Mouse (Mus musculus) left cerebral cortex, adult 2 months (tissue): ENCODE data around the gene Adss. TPM values are rescaled to one million over a fixed set of nuclear protein-coding genes. Genes with fewer than 3 reads are reported as not detected.

ENCODE experiments used
- DNase-seq, 2 experiments: peaks; one replicate each; pipeline ENCODE4 v3.0.0; 2021 to 2022; ENCODE audit warnings: low spot score in 2 of 2, mixed read lengths in 1 of 2; ENCODE audit errors: extremely low spot score in 1 of 2
- H3K27ac ChIP-seq: fragments of 200-600 bp; 2 replicates; pipeline ENCODE4 v1.8.1; 2022
- H3K4me3 ChIP-seq: fragments of 200-600 bp; 2 replicates; pipeline ENCODE4 v1.8.1; 2022
- CTCF ChIP-seq: fragments of 200-600 bp; IDR thresholded peaks from 2 replicates; pipeline ENCODE4 v1.8.1; 2022; ENCODE audit warnings: antibody characterized with exemption, mild to moderate bottlenecking, moderate library complexity
- intact Hi-C: fragments of 180-260 bp; cut with DNase I; formaldehyde crosslinking; loops from one replicate; pipeline ENCODE4 v1.15.1; 2025
- total RNA-seq, 2 experiments: library from RNA; stranded (reverse); gene quantifications; 2 replicates each; pipeline ENCODE4 v1.2.3; 2021

Adss gene
- total RNA-seq, 2 experiments from 2014 or later, result 67.1 to 71.4 TPM

DNA sequence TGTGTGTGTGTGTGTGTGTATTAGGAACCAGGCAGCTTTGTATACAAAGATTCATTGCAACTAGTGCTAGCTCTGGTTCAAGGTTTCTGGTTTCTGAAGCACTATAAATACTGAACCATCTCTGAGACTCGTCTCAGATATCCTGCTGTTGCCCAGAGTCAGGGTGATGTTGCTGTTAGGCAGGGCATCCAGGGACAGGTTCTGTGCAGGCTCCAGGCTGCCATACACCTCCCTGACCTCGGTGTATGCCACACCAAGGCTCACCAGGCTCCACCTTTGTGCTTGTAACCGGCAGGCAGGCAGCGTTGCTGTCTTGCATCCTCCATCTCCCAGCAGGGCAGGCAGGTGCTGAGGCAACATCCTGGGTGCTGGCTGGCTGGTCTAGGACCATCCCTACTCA lies 72.5 kb downstream of the Adss start:
- DNase-seq, result no peak
- TF ChIP-seq CTCF, result no peak
- intact Hi-C loops, result no loop called here
- no peak overlapping the region for H3K27ac ChIP-seq
- H3K4me3 ChIP-seq, result no peak overlapping the region

DNA sequence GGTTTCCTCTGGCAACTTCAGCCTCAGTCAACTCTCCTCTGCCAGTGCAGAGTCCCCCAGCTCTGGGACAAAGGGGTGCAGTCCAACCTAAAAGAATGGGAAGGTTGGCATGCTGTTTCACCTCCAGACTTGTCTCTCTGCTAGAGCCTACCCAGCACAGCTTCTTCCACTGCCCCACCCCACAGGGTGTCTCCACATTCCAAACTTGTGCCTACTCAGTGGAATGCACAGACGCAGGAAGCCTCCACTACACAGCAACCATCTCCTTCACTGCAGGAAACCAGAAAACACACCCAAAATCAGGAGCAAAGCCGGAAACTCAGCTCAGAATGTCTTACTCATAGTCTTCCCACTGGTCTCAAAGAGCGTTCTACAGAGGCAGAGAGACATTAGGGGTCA lies 77.3 kb downstream of the Adss start:
- intact Hi-C loops, result no loop called here
- no peak for TF ChIP-seq CTCF
- Histone ChIP-seq H3K4me3 (no peak overlapping the region), H3K27ac (no peak overlapping the region)
- no peak for DNase-seq

- Histone ChIP-seq H3K27ac (no peak overlapping the region), H3K4me3 (no peak overlapping the region)
- DNase-seq, result no peak
- no peak for TF ChIP-seq CTCF
- intact Hi-C loops, result no loop called here
These were observed 77.8 kb downstream of the Adss start for GRCm38 (mm10) chr1:177718340-177719028.

GRCm38 (mm10) chr1:177717057-177717835 lies 79.1 kb downstream of the Adss start:
- no peak for TF ChIP-seq CTCF
- Histone ChIP-seq H3K4me3 (no peak overlapping the region), H3K27ac (no peak overlapping the region)
- intact Hi-C loops, result no loop called here
- no peak for DNase-seq

DNA sequence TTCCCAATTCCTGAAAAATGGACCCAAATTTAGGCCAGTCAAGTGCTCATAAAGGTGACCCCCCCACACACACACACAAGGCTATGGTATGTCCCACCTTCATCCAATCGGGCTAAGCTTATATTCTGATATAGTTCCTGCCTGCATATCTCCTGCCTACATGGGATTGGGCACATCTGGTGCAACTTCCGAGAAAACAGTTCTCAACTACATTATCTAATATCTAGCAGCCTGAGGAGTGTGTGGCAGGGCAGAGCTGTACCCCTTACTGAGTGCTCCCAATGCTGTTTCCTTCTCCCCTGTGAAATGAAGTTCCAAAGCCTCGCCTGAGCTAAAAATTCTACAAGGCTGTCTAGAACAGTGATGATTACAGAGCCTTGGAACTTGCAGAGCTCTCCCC lies 79.9 kb downstream of the Adss start:
- intact Hi-C loops, result no loop called here
- Histone ChIP-seq H3K27ac (no peak overlapping the region), H3K4me3 (no peak overlapping the region)
- no peak for TF ChIP-seq CTCF
- DNase-seq, result no peak

DNA sequence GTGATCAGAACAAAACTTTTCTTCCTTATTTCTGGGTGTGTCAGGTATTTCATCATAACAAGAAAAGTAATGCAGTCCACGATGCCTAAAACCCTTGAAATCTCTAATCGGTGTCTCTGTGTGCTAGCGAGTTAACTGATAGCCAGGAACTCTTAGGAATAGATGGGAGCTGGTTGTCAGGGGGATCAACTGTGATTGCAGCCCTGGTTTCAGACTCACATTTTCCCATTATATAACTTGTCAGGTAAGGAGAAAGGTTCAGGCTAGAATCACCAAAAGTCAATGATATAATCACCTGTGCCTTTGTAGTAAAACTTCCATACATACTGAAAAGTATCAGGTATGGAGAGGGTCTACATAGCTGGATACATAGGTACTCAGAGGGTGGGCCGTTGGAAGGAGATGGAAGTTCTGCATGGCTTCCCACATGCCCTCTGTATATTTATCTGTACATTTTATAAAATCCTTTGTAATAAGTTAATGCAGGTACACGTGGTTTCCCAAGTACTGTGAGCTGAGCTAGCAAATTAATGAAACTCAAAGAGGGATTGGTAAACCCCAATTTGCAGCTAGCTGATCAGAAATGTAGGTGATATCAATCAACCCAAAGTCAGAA lies 81.8 kb downstream of the Adss start:
- no peak overlapping the region for H3K4me3 ChIP-seq
- DNase-seq, result no peak
- H3K27ac ChIP-seq, result no peak overlapping the region
- TF ChIP-seq CTCF, result no peak
- intact Hi-C loops, result no loop called here

GRCm38 (mm10) chr1:177713635-177714396 lies 82.5 kb downstream of the Adss start:
- TF ChIP-seq CTCF, result no peak
- intact Hi-C loops, result no loop called here
- DNase-seq, result no peak
- Histone ChIP-seq H3K27ac (no peak overlapping the region), H3K4me3 (no peak overlapping the region)

Other genes with a start within 250 kb of the Adss start
- not detected for gene 1700016C15Rik, start 66.7 kb downstream of the Adss start, total RNA-seq
- gene Catspere2, start 186.9 kb upstream of the Adss start, total RNA-seq, result 1 to 10 TPM; 6.0 to 7.3 TPM